Comparison of ENCODE assay signal across 8 mouse cellular contexts in the genomic region with DNA sequence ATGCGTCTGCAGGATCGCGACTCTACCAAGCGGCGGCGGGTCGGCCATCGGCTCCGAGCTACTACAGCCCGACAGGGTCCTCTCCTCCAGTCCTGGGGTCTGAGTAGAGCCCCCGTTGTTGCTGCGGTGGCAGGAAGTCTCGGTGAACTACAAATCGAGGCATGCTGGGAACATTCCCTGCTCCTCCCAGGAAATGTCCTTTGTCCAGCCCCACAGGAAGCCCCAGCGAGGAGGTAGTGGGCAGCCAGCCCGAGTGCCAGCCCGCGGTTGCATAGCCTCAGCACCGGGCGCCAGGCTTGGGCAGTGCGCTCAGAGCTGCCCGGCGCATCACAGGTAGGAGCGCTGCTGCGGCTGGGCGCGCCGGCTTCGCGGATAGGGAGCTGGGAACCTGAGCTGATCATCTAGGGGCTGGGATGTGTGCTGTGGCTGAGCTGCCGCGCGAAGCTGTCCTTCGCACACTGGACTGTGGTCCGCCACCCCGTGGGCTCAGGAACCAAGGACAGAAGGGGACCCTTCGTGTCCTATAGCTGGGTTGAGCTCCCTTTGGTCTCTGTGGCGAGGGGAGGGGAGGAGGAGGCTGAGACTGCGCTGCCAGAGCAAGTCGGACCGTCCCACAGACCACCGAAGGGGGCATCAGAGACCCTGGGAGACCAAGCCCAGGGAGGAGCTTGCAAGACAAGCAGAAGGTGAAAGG. TPM values are rescaled to one million over a fixed set of nuclear protein-coding genes. Genes with fewer than 3 reads are reported as not detected.
DNase-seq lines count a peak whose midpoint lies in the region; ATAC-seq lines count a peak whose summit lies in the region.

Zfp697 (plus strand) TSS at position 216 of the 694 bp plus-strand sequence.

- ATAC-seq in hindbrain, embryonic 15.5 days (ENCODE audit: low FRiP score, low read depth): peak; percentile 96

- peak within 1 kb of the TSS; percentile 81 for H3K4me3 ChIP-seq in hindbrain, embryonic 15.5 days

- under 1% methylated on average over 42 of the region's 42 CpGs for WGBS in hindbrain, embryonic 15.5 days

- peak; percentile 72 to 74 for DNase-seq in adrenal gland, adult 18-20 months (ENCODE audit: low spot score in 2 of 2)
- DNase-seq in cerebellum, postnatal 4 days (ENCODE audit: low spot score in 2 of 2): peak; percentile 55 to 80
- peak; percentile 38 to 53 for DNase-seq in gastrocnemius, adult 8-10 months (ENCODE audit: low spot score in 2 of 2)
- DNase-seq in layer of hippocampus, postnatal 36 days: peak; percentile 80 to 81
- peak; percentile 83 for DNase-seq in lung, postnatal 14 days
- peak; percentile 81 for DNase-seq in retina, embryonic 14.5 days (ENCODE audit: low spot score)
- no peak for DNase-seq in c-Kit-positive CD71-positive TER-119-positive erythroid progenitor cells, embryonic 14.5 days (ENCODE audit: low spot score)

- no peaks in the 10 kb centered on the region for H3K36me3 ChIP-seq in hindbrain, embryonic 15.5 days

- H3K9ac ChIP-seq in hindbrain, embryonic 15.5 days: peak within 1 kb of the TSS; percentile 91

- H3K27me3 ChIP-seq in hindbrain, embryonic 15.5 days: no peaks in the 10 kb centered on the region

- peak within 1 kb of the TSS; percentile 92 for H3K27ac ChIP-seq in hindbrain, embryonic 15.5 days (replicated peaks)

- no peaks in the 10 kb centered on the region for H3K9me3 ChIP-seq in hindbrain, embryonic 15.5 days

- peak within 1 kb of the TSS; percentile 87 for H3K4me2 ChIP-seq in hindbrain, embryonic 15.5 days

- H3K4me1 ChIP-seq in hindbrain, embryonic 15.5 days (replicated peaks): peaks cover 36% of the 10 kb centered on the region

RNA-seq across cellular contexts. Expression of gene Zfp697, which starts in this region (rescaled TPM):
- total RNA-seq in adrenal gland, adult 18-20 months (2021): 1 to 10 TPM; 3.8 to 5.9 TPM
- 1 to 10 TPM in 2 of 4 experiments, under 1 TPM in 2; 0.31 to 2.3 (median 0.82) TPM for total RNA-seq in gastrocnemius, adult 8-10 months (2022)
- 14.7 and 17.3 TPM in 2 replicates for polyA plus RNA-seq in hindbrain, embryonic 15.5 days (2015; fragmentation: Nextera tagmentation; extraction: Ambion mirVana)
- total RNA-seq in layer of hippocampus, postnatal 36 days (2021): 10 to 100 TPM; 27.8 to 28.2 TPM

Comparison
In these comparisons a context has a peak if more than half of its experiments do, and no peak if none do; other contexts are left out.
1. RNA of gene Zfp697 (total RNA-seq): 27.8 to 28.2 TPM in layer of hippocampus, postnatal 36 days; 3.8 to 5.9 TPM in adrenal gland, adult 18-20 months and 0.31 to 2.3 TPM in gastrocnemius, adult 8-10 months; every median in the first group is over 4 times any median in the second.